Mouse (Mus musculus) E14TG2a.4 (cell line): ENCODE results near the gene Gm45213.

Experiments used
- CTCF ChIP-seq: conservative IDR thresholded peaks from 2 replicates; pipeline ENCODE4 v1.5.1; 2014; ENCODE audit warnings: low read length
- NANOG ChIP-seq: IDR thresholded peaks from 2 replicates; pipeline ENCODE4 v1.6.1; 2014; ENCODE audit warnings: borderline replicate concordance, low read length, mixed read lengths
- POU5F1 ChIP-seq: IDR thresholded peaks from 2 replicates; pipeline ENCODE4 v1.6.1; 2014; ENCODE audit warnings: low read length, borderline replicate concordance

- TF ChIP-seq NANOG (no peak), CTCF (no peak), POU5F1 (no peak)
Observed at GRCm38 (mm10) chr7:66098803-66099202, 55.4 kb downstream of the Gm45213 start.
